Mouse (Mus musculus) MEL-GATA-1-ER (cell line): ENCODE measurements around the gene Rbm44.

Experiments used
- DNase-seq: peaks from one replicate; pipeline ENCODE4 v3.0.0-alpha.2; 2012; ENCODE audit warnings: low read depth; ENCODE audit errors: extremely low read depth

Rbm44 gene

GRCm38 (mm10) chr1:91144813-91145212 lies at the start of gene Rbm44:
Rbm44 (plus strand) TSS chr1:91145089.
- no peak for DNase-seq

GRCm38 (mm10) chr1:91095258-91095657 lies 49.6 kb upstream of the Rbm44 start:
- DNase-seq = no peak

- DNase-seq = no peak
Measured at GRCm38 (mm10) chr1:91095853-91096252, 49.0 kb upstream of the Rbm44 start.

- no peak for DNase-seq
Measured at GRCm38 (mm10) chr1:91096490-91096889, 48.4 kb upstream of the Rbm44 start.

GRCm38 (mm10) chr1:91097283-91097834 lies 47.5 kb upstream of the Rbm44 start:
- no peak for DNase-seq

- peak; percentile 20 for DNase-seq
Measured at GRCm38 (mm10) chr1:91098887-91099286, 46.0 kb upstream of the Rbm44 start.

GRCm38 (mm10) chr1:91101709-91102440 lies 43.0 kb upstream of the Rbm44 start:
- no peak for DNase-seq

- DNase-seq = no peak
Measured at GRCm38 (mm10) chr1:91103366-91103983, 41.4 kb upstream of the Rbm44 start.

- no peak for DNase-seq
Measured at GRCm38 (mm10) chr1:91107548-91107947, 37.3 kb upstream of the Rbm44 start.

GRCm38 (mm10) chr1:91109302-91109701 lies 35.6 kb upstream of the Rbm44 start:
- no peak for DNase-seq

GRCm38 (mm10) chr1:91112171-91112570 lies 32.7 kb upstream of the Rbm44 start:
- DNase-seq = no peak

- DNase-seq = no peak
Measured at GRCm38 (mm10) chr1:91112606-91113005, 32.3 kb upstream of the Rbm44 start.

GRCm38 (mm10) chr1:91122121-91122520 lies 22.8 kb upstream of the Rbm44 start:
- no peak for DNase-seq

- DNase-seq = no peak
Measured at GRCm38 (mm10) chr1:91123004-91123403, 21.9 kb upstream of the Rbm44 start.

GRCm38 (mm10) chr1:91123466-91123865 lies 21.4 kb upstream of the Rbm44 start:
- DNase-seq = no peak

- no peak for DNase-seq
Measured at GRCm38 (mm10) chr1:91128849-91129248, 16.0 kb upstream of the Rbm44 start.

GRCm38 (mm10) chr1:91137036-91137435 lies 7.9 kb upstream of the Rbm44 start:
- no peak for DNase-seq

- no peak for DNase-seq
Measured at GRCm38 (mm10) chr1:91151509-91151908, 6.6 kb downstream of the Rbm44 start.

- DNase-seq = no peak
Measured at GRCm38 (mm10) chr1:91166798-91167197, 21.9 kb downstream of the Rbm44 start.

GRCm38 (mm10) chr1:91169157-91169556 lies 24.3 kb downstream of the Rbm44 start:
- DNase-seq = no peak

GRCm38 (mm10) chr1:91174796-91175195 lies 29.9 kb downstream of the Rbm44 start:
- DNase-seq = no peak

- no peak for DNase-seq
Measured at GRCm38 (mm10) chr1:91176026-91176425, 31.1 kb downstream of the Rbm44 start.

GRCm38 (mm10) chr1:91176871-91177270 lies 32.0 kb downstream of the Rbm44 start:
- DNase-seq = no peak
